Mouse (Mus musculus): ENCODE results near the gene Rbm5. TPM values are rescaled to one million over a fixed set of nuclear protein-coding genes. Genes with fewer than 3 reads are reported as not detected.

Rbm5 gene
- polyA plus RNA-seq, 1 experiment from 2014 or later: 204 TPM

DNA sequence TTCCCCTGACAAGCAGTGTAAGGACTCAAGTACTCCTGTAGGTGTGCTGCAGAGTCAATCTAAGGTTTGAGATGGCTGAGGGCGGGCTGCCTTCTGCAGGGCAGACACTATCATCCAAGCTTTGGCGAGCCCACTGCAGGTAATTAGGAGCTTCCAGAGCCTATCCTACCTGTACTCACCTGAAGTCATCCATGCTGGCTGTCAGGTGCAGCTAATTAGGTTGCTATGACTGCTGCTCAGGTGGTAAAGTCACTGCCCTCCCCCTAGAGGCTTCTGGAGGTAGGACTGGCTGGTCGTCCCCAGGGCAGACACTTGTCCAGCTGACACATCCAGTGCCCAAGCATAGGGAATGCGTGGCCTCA is 32.0 kb downstream of the Rbm5 start:
- H3K27ac ChIP-seq (ENCODE audit: low read length): no peak overlapping the region
- no peaks in the 10 kb centered on the region for H3K27me3 ChIP-seq (ENCODE audit: control insufficient read depth, insufficient read depth, low read length)
- H3K36me3 ChIP-seq (ENCODE audit: control insufficient read depth, insufficient read depth, low read length): peaks cover 56% of the 10 kb centered on the region
- H3K9me3 ChIP-seq (ENCODE audit: control insufficient read depth, low read depth, low read length): no peaks in the 10 kb centered on the region
- H3K4me3 ChIP-seq (ENCODE audit: low read depth, low read length): no peak overlapping the region
- peak; percentile 6; the same call in 1 of the 2 replicates for ATAC-seq (ENCODE audit: insufficient number of reproducible peaks, insufficient read depth, low FRiP score, low read depth)
- H3K4me2 ChIP-seq (replicated peaks; ENCODE audit: low read depth, low read length): no peak overlapping the region
- no peak overlapping the region for H3K9ac ChIP-seq (replicated peaks; ENCODE audit: low read depth, low read length)
- 53% methylated on average over 4 of the region's 4 CpGs for WGBS
- peaks cover 23% of the 10 kb centered on the region for H3K4me1 ChIP-seq (ENCODE audit: control insufficient read depth, insufficient read depth, low read length)

GRCm38 (mm10) chr9:107738020-107738840 is 32.6 kb downstream of the Rbm5 start:
- Histone ChIP-seq H3K27me3 (ENCODE audit: control insufficient read depth, insufficient read depth, low read length) (no peaks in the 10 kb centered on the region), H3K9ac (replicated peaks; ENCODE audit: low read depth, low read length) (no peak overlapping the region), H3K4me3 (ENCODE audit: low read depth, low read length) (no peak overlapping the region), H3K4me1 (ENCODE audit: control insufficient read depth, insufficient read depth, low read length) (peaks cover 23% of the 10 kb centered on the region), H3K27ac (ENCODE audit: low read length) (no peak overlapping the region), H3K4me2 (replicated peaks; ENCODE audit: low read depth, low read length) (no peak overlapping the region), H3K36me3 (ENCODE audit: control insufficient read depth, insufficient read depth, low read length) (peaks cover 50% of the 10 kb centered on the region), H3K9me3 (ENCODE audit: control insufficient read depth, low read depth, low read length) (no peaks in the 10 kb centered on the region)
- peak; percentile 76 for ATAC-seq (ENCODE audit: insufficient number of reproducible peaks, insufficient read depth, low FRiP score, low read depth)
- 20% methylated on average over 7 of the region's 7 CpGs for WGBS

- Histone ChIP-seq H3K4me1 (ENCODE audit: control insufficient read depth, insufficient read depth, low read length) (peaks cover 23% of the 10 kb centered on the region), H3K4me3 (ENCODE audit: low read depth, low read length) (no peak overlapping the region), H3K9ac (replicated peaks; ENCODE audit: low read depth, low read length) (no peak overlapping the region), H3K4me2 (replicated peaks; ENCODE audit: low read depth, low read length) (peak overlapping the region; percentile 26), H3K27ac (ENCODE audit: low read length) (no peak overlapping the region), H3K9me3 (ENCODE audit: control insufficient read depth, low read depth, low read length) (no peaks in the 10 kb centered on the region), H3K27me3 (ENCODE audit: control insufficient read depth, insufficient read depth, low read length) (no peaks in the 10 kb centered on the region), H3K36me3 (ENCODE audit: control insufficient read depth, insufficient read depth, low read length) (peaks cover 29% of the 10 kb centered on the region)
- WGBS: 2% methylated on average over 7 of the region's 7 CpGs
- ATAC-seq (ENCODE audit: insufficient number of reproducible peaks, insufficient read depth, low FRiP score, low read depth): peak; percentile 12; the same call in 1 of the 2 replicates
These were observed 34.7 kb downstream of the Rbm5 start for GRCm38 (mm10) chr9:107736185-107736485.

GRCm38 (mm10) chr9:107735356-107736184 is 35.2 kb downstream of the Rbm5 start:
- peak overlapping the region; percentile 26 for H3K4me2 ChIP-seq (replicated peaks; ENCODE audit: low read depth, low read length)
- H3K4me1 ChIP-seq (ENCODE audit: control insufficient read depth, insufficient read depth, low read length): peaks cover 23% of the 10 kb centered on the region
- 7% methylated on average over 17 of the region's 17 CpGs for WGBS
- no peaks in the 10 kb centered on the region for H3K27me3 ChIP-seq (ENCODE audit: control insufficient read depth, insufficient read depth, low read length)
- peak overlapping the region; percentile 59; the same call in 1 of the 2 replicates for H3K27ac ChIP-seq (ENCODE audit: low read length)
- no peak overlapping the region for H3K4me3 ChIP-seq (ENCODE audit: low read depth, low read length)
- 0 out of 2 replicates have a peak, but pooled peaks have one; percentile 10 for ATAC-seq (ENCODE audit: insufficient number of reproducible peaks, insufficient read depth, low FRiP score, low read depth)
- no peak overlapping the region for H3K9ac ChIP-seq (replicated peaks; ENCODE audit: low read depth, low read length)
- H3K36me3 ChIP-seq (ENCODE audit: control insufficient read depth, insufficient read depth, low read length): peaks cover 23% of the 10 kb centered on the region
- H3K9me3 ChIP-seq (ENCODE audit: control insufficient read depth, low read depth, low read length): no peaks in the 10 kb centered on the region

- ATAC-seq (ENCODE audit: insufficient number of reproducible peaks, insufficient read depth, low FRiP score, low read depth): no peak
- H3K4me2 ChIP-seq (replicated peaks; ENCODE audit: low read depth, low read length): 0 out of 2 replicates have a peak overlapping the region, but pooled peaks have one; percentile 8
These were observed 36.2 kb downstream of the Rbm5 start for GRCm38 (mm10) chr9:107734567-107734971.

GRCm38 (mm10) chr9:107729709-107730108 is 41.1 kb downstream of the Rbm5 start:
- peaks cover 9% of the 10 kb centered on the region for H3K4me1 ChIP-seq (ENCODE audit: control insufficient read depth, insufficient read depth, low read length)
- 39% methylated on average over 3 of the region's 3 CpGs for WGBS

More at GRCm38 (mm10) chr9:107734567-107734971, 36.2 kb downstream of the Rbm5 start:
- H3K27ac ChIP-seq (ENCODE audit: low read length): peak overlapping the region; percentile 59; the same call in 1 of the 2 replicates
- H3K4me1 ChIP-seq (ENCODE audit: control insufficient read depth, insufficient read depth, low read length): peaks cover 23% of the 10 kb centered on the region
- H3K27me3 ChIP-seq (ENCODE audit: control insufficient read depth, insufficient read depth, low read length): no peaks in the 10 kb centered on the region
- WGBS: 21% methylated on average over 7 of the region's 7 CpGs
- H3K4me3 ChIP-seq (ENCODE audit: low read depth, low read length): no peak overlapping the region
- peaks cover 13% of the 10 kb centered on the region for H3K36me3 ChIP-seq (ENCODE audit: control insufficient read depth, insufficient read depth, low read length)
- no peak overlapping the region for H3K9ac ChIP-seq (replicated peaks; ENCODE audit: low read depth, low read length)
- H3K9me3 ChIP-seq (ENCODE audit: control insufficient read depth, low read depth, low read length): no peaks in the 10 kb centered on the region

DNA sequence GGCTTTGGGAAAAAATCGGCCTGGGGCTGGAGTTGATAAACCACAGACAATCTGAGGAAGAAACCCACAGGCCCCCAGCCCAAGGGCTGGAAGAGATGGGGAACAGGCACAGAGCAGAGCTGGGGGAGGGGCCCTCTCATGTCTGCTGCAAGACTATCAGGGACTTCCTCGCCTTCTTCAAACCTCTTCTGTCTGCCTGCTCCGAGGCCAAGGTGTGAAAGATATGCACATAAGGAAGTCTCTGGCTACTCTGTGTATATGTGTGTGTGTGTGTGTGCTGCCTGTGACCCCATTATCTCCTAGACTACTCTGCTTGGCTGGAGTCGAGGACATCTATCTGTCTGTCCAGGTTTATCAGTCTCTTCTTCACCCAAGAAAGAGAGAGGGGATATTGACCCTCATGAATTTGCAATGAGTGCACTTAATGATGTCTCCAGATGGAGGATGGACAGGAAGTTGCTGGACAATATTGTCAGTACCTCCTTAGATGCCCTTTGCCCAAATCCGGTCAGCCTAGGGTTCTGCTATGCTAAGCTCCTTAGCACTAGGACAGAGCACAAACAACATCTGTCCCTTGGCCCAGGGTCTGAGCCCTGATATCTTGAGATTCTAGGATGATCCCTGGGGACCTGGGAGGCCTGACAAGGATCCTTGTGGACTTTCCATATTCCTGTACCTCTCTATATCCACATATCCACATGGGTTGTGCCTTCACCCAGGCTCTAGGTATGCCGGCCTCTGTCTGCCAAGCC is 41.7 kb downstream of the Rbm5 start:
- no peaks in the 10 kb centered on the region for H3K36me3 ChIP-seq (ENCODE audit: control insufficient read depth, insufficient read depth, low read length)
- peaks cover 12% of the 10 kb centered on the region for H3K4me1 ChIP-seq (ENCODE audit: control insufficient read depth, insufficient read depth, low read length)
- H3K27me3 ChIP-seq (ENCODE audit: control insufficient read depth, insufficient read depth, low read length): no peaks in the 10 kb centered on the region
- no peak overlapping the region for H3K27ac ChIP-seq (ENCODE audit: low read length)
- no peak overlapping the region for H3K9ac ChIP-seq (replicated peaks; ENCODE audit: low read depth, low read length)
- no peak overlapping the region for H3K4me3 ChIP-seq (ENCODE audit: low read depth, low read length)
- WGBS: 55% methylated on average over 6 of the region's 6 CpGs
- H3K4me2 ChIP-seq (replicated peaks; ENCODE audit: low read depth, low read length): no peak overlapping the region
- no peak for ATAC-seq (ENCODE audit: insufficient number of reproducible peaks, insufficient read depth, low FRiP score, low read depth)
- H3K9me3 ChIP-seq (ENCODE audit: control insufficient read depth, low read depth, low read length): no peaks in the 10 kb centered on the region

More at GRCm38 (mm10) chr9:107729709-107730108, 41.1 kb downstream of the Rbm5 start:
- H3K27me3 ChIP-seq (ENCODE audit: control insufficient read depth, insufficient read depth, low read length): no peaks in the 10 kb centered on the region
- ATAC-seq (ENCODE audit: insufficient number of reproducible peaks, insufficient read depth, low FRiP score, low read depth): no peak
- H3K9ac ChIP-seq (replicated peaks; ENCODE audit: low read depth, low read length): no peak overlapping the region
- H3K4me2 ChIP-seq (replicated peaks; ENCODE audit: low read depth, low read length): no peak overlapping the region
- H3K27ac ChIP-seq (ENCODE audit: low read length): no peak overlapping the region
- no peak overlapping the region for H3K4me3 ChIP-seq (ENCODE audit: low read depth, low read length)
- H3K9me3 ChIP-seq (ENCODE audit: control insufficient read depth, low read depth, low read length): no peaks in the 10 kb centered on the region
- no peaks in the 10 kb centered on the region for H3K36me3 ChIP-seq (ENCODE audit: control insufficient read depth, insufficient read depth, low read length)

DNA sequence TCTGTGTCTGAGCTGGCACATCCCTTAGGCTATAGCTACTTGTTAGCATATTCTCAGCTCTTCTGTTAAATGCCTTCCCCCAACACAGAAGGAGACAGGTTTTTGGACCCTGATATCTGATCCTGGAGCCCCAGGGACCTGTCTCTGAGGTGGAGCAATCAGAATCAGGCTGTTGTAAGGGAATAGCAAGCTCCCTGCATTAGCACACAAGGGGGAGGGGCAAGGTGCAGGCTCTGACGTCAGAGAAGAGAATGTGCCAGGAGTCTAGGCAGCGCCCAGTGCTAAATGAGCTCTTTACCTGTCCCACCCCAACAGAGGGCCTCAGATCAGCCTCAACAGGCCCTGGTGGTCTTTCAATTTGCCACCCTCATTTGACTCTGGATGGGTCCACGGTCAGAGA is 43.8 kb downstream of the Rbm5 start:
- no peaks in the 10 kb centered on the region for H3K36me3 ChIP-seq (ENCODE audit: control insufficient read depth, insufficient read depth, low read length)
- no peak overlapping the region for H3K27ac ChIP-seq (ENCODE audit: low read length)
- no peak for ATAC-seq (ENCODE audit: insufficient number of reproducible peaks, insufficient read depth, low FRiP score, low read depth)
- H3K4me2 ChIP-seq (replicated peaks; ENCODE audit: low read depth, low read length): no peak overlapping the region
- H3K9ac ChIP-seq (replicated peaks; ENCODE audit: low read depth, low read length): no peak overlapping the region
- no peaks in the 10 kb centered on the region for H3K9me3 ChIP-seq (ENCODE audit: control insufficient read depth, low read depth, low read length)
- H3K4me3 ChIP-seq (ENCODE audit: low read depth, low read length): no peak overlapping the region
- no peaks in the 10 kb centered on the region for H3K27me3 ChIP-seq (ENCODE audit: control insufficient read depth, insufficient read depth, low read length)
- peaks cover 29% of the 10 kb centered on the region for H3K4me1 ChIP-seq (ENCODE audit: control insufficient read depth, insufficient read depth, low read length)
- 46% methylated on average over 3 of the region's 3 CpGs for WGBS
